Mouse (Mus musculus) G1E (cell line): ENCODE data around the gene Emilin3. TPM values are rescaled to one million over a fixed set of nuclear protein-coding genes. Genes with fewer than 3 reads are reported as not detected.

Source experiments
- ATAC-seq: 2 replicates; pipeline ENCODE4 v1.8.0; 2016; ENCODE audit warnings: mild to moderate bottlenecking; ENCODE audit not compliant: insufficient number of reproducible peaks, poor library complexity, low FRiP score, severe bottlenecking; ENCODE audit errors: extremely low read depth
- DNase-seq: peaks from one replicate; pipeline ENCODE4 v3.0.0; 2012; ENCODE audit warnings: low spot score
- H3K27me3 ChIP-seq: 2 replicates; pipeline ENCODE4 v1.6.1; 2012; ENCODE audit warnings: mild to moderate bottlenecking, low read length, inconsistent platforms; ENCODE audit not compliant: insufficient read depth
- H3K36me3 ChIP-seq: replicated peaks from 2 replicates; pipeline ENCODE3; 2012; ENCODE audit warnings: mild to moderate bottlenecking, inconsistent platforms
- H3K4me1 ChIP-seq: 2 replicates; pipeline ENCODE4 v1.6.1; 2012; ENCODE audit warnings: low read depth, low read length, inconsistent platforms, mixed read lengths; ENCODE audit not compliant: insufficient read depth
- H3K4me3 ChIP-seq: 2 replicates; pipeline ENCODE4 v1.5.1; 2012; ENCODE audit warnings: low read depth, mild to moderate bottlenecking, inconsistent platforms, low read length, moderate library complexity, mixed read lengths
- H3K9me3 ChIP-seq: replicated peaks from 2 replicates; pipeline ENCODE4 v1.6.1; 2012; ENCODE audit warnings: inconsistent platforms
- CTCF ChIP-seq: IDR thresholded peaks from 2 replicates; pipeline ENCODE4 v1.5.1; 2012; ENCODE audit warnings: low read depth, low read length, inconsistent platforms, mixed read lengths
- GATA1 ChIP-seq: IDR thresholded peaks from 2 replicates; pipeline ENCODE4 v1.6.1; 2012; ENCODE audit warnings: borderline replicate concordance, low read length, inconsistent platforms, mixed read lengths
- GATA2 ChIP-seq: IDR thresholded peaks from 2 replicates; pipeline ENCODE4 v1.6.1; 2012; ENCODE audit warnings: low read depth, low read length, inconsistent platforms, borderline replicate concordance
- POLR2AphosphoS5 ChIP-seq: IDR thresholded peaks from 2 replicates; pipeline ENCODE4 v1.6.1; 2012; ENCODE audit warnings: low read depth, low read length, inconsistent platforms; ENCODE audit not compliant: insufficient replicate concordance
- TAL1 ChIP-seq: conservative IDR thresholded peaks from 2 replicates; pipeline ENCODE4 v1.6.1; 2012; ENCODE audit warnings: low read depth, low read length, inconsistent platforms, mixed read lengths
- polyA plus RNA-seq: library from polyadenylated mRNA; stranded (reverse); fragments of >175 nt; gene quantifications from 2 replicates; pipeline ENCODE4 v1.2.3, GENCODE M21; 2012
- total RNA-seq, 2 experiments: library from RNA; stranded (forward) in 1 of 2; stranded (reverse) in 1 of 2; fragments of 200-1000 nt in 1 of 2; fragments of >200 nt in 1 of 2; fragmentation: Nextera tagmentation in 1 of 2; gene quantifications; 2 replicates each; pipeline ENCODE4 v1.2.3; 2014 to 2017

The Emilin3 gene
- total and polyA plus RNA-seq, 3 experiments: 0.05 TPM; not detected in 2

DNA sequence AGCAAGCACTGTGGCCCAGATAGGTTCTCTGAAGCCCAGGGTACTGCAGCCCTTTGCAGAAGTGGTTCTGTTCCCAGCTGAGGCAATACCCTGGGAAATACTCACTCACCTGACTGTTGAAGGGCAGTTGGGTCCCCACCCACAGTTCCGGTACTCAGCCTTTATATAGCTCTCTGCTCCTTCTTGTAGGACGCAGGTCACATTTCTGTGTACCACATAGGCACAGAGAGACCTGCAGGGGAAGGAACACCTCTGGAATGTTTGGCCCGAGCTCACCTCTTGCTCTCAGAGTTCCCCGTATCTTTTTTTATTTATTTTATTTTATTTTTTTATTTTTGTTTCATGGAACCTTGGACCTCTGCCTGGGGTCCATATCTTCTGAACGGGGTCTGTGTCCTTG, 1.5 kb downstream of the Emilin3 start:
- no peak for TF ChIP-seq GATA2
- TF ChIP-seq TAL1: no peak
- TF ChIP-seq GATA1: no peak
- TF ChIP-seq POLR2AphosphoS5: no peak
- no peak for TF ChIP-seq CTCF
- ATAC-seq: no peak
- Histone ChIP-seq H3K27me3 (no peaks in the 10 kb centered on the region; the same call in 1 of the 2 replicates), H3K4me1 (no peaks in the 10 kb centered on the region; the same call in 1 of the 2 replicates), H3K4me3 (no peak overlapping the region), H3K9me3 (peaks cover 14% of the 10 kb centered on the region), H3K36me3 (no peaks in the 10 kb centered on the region)
- DNase-seq: no peak

DNA sequence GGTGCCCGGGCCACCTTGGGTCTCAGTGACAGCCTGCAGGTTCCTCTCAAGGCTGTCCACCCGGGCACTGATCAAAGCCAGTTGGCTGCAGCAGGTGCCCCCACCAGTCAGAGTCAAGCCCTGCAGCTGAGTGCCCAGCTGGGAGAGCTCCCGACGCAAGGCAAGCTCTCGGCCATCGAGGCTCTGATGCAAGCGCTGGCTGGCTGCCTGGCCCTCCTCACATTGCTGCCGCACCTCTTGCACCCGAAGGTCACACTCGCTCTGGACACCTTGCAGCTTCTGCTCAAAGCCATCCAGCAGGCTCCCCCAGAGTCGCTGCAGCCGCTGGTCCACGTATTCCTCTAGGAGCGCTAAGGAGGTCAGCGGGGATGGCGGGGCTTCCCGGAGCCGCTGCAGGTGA, 3.5 kb downstream of the Emilin3 start:
- DNase-seq: no peak
- H3K36me3 ChIP-seq: no peaks in the 10 kb centered on the region
- H3K4me1 ChIP-seq: no peaks in the 10 kb centered on the region; the same call in 1 of the 2 replicates
- H3K4me3 ChIP-seq: no peak overlapping the region
- ATAC-seq: no peak
- H3K27me3 ChIP-seq: no peaks in the 10 kb centered on the region; the same call in 1 of the 2 replicates
- peaks cover 14% of the 10 kb centered on the region for H3K9me3 ChIP-seq
- TF ChIP-seq GATA1 (no peak), POLR2AphosphoS5 (no peak), GATA2 (no peak), TAL1 (no peak), CTCF (no peak)

DNA sequence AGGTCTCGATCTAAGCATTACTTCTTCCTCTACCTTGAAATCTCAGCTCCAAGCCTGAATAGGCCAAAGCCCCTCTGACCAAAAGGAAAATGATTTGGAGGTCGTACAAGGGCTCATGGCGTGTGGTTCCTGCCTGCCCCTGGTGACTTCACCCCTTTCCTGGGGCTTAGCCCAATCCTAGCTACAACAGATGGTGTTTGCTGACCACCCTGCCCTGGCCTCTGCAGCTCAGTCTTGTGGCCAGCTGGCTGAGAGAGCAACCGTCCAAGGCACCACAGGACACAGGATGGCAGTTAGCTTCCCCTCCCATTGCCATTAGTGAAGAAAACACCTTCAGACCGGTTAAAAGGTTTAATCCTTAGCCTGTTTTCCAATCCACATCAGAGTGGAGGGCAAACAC, 6.0 kb downstream of the Emilin3 start:
- Histone ChIP-seq H3K9me3 (no peaks in the 10 kb centered on the region; the same call in 1 of the 2 replicates), H3K4me3 (no peak overlapping the region), H3K4me1 (no peaks in the 10 kb centered on the region; the same call in 1 of the 2 replicates), H3K27me3 (no peaks in the 10 kb centered on the region; the same call in 1 of the 2 replicates), H3K36me3 (no peaks in the 10 kb centered on the region)
- ATAC-seq (no peak), DNase-seq (no peak)
- TF ChIP-seq GATA2 (no peak), GATA1 (no peak), TAL1 (no peak), CTCF (no peak), POLR2AphosphoS5 (no peak)

DNA sequence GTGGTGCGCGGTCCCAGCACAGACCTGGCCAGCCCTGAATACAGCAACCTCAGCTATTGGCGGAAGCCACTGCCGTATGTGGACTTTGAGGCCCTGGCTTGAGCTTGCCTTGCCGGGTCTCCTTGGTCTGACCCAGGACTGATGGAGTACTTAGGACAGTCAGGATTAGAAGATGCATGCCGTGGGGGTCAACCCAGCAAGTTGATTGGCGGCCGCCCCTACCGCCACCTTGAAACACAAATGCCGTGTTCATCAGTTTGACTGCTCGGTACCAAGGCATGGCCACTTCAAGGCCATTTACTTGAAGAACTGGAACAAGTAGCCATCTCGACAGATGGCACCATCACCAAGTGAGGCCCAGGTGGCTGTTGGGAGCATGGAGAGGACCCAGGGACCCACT, 6.8 kb downstream of the Emilin3 start:
- H3K4me1 ChIP-seq: no peaks in the 10 kb centered on the region; the same call in 1 of the 2 replicates
- no peak overlapping the region for H3K4me3 ChIP-seq
- TF ChIP-seq CTCF: no peak
- TF ChIP-seq GATA1: no peak
- no peaks in the 10 kb centered on the region; the same call in 1 of the 2 replicates for H3K9me3 ChIP-seq
- no peaks in the 10 kb centered on the region; the same call in 1 of the 2 replicates for H3K27me3 ChIP-seq
- H3K36me3 ChIP-seq: no peaks in the 10 kb centered on the region
- no peak for ATAC-seq
- DNase-seq: no peak

GRCm38 (mm10) chr2:160901656-160902412, 10.3 kb downstream of the Emilin3 start:
- no peaks in the 10 kb centered on the region for H3K36me3 ChIP-seq
- TF ChIP-seq GATA2 (no peak), POLR2AphosphoS5 (no peak), GATA1 (no peak), TAL1 (no peak), CTCF (no peak)
- H3K27me3 ChIP-seq: no peaks in the 10 kb centered on the region
- H3K9me3 ChIP-seq: no peaks in the 10 kb centered on the region
- H3K4me3 ChIP-seq: no peak overlapping the region
- no peaks in the 10 kb centered on the region for H3K4me1 ChIP-seq
- ATAC-seq (no peak), DNase-seq (no peak)

GRCm38 (mm10) chr2:160891697-160892096, 20.4 kb downstream of the Emilin3 start:
- ATAC-seq (no peak), DNase-seq (no peak)
- H3K4me3 ChIP-seq: no peak overlapping the region
- no peaks in the 10 kb centered on the region for H3K36me3 ChIP-seq
- no peaks in the 10 kb centered on the region for H3K9me3 ChIP-seq
- H3K4me1 ChIP-seq: peaks cover 16% of the 10 kb centered on the region
- TF ChIP-seq GATA2: no peak
- H3K27me3 ChIP-seq: no peaks in the 10 kb centered on the region; the same call in 1 of the 2 replicates
